Mouse (Mus musculus): ENCODE results near the gene Bpifb2.

Gene Bpifb2

GRCm38 (mm10) chr2:153935348-153935747 lies 60.5 kb downstream of the Bpifb2 start:
- DNase-seq = no peak

- no peak for DNase-seq
Observed at GRCm38 (mm10) chr2:153937843-153938242, 63.0 kb downstream of the Bpifb2 start, which contains the start of gene Bpifb4. Gene Bpifb4 (plus strand): TSS chr2:153938212.

GRCm38 (mm10) chr2:153943537-153943936 lies 68.7 kb downstream of the Bpifb2 start:
- DNase-seq = peak; percentile 59

GRCm38 (mm10) chr2:153944567-153944966 lies 69.7 kb downstream of the Bpifb2 start:
- DNase-seq = no peak
